Mouse (Mus musculus) neural tube, embryonic 10.5 days (tissue): ENCODE results near the gene Smg5.
"Not testable (repeated sequence)": the region's sequence is repeated elsewhere in the genome, so short reads cannot be mapped to it uniquely, and the experiment has no call there.

Source experiments
- DNase-seq: peaks from one replicate; pipeline ENCODE4 v3.0.0-alpha.2; 2017; ENCODE audit warnings: low spot score; ENCODE audit errors: extremely low spot score

Gene Smg5

DNA sequence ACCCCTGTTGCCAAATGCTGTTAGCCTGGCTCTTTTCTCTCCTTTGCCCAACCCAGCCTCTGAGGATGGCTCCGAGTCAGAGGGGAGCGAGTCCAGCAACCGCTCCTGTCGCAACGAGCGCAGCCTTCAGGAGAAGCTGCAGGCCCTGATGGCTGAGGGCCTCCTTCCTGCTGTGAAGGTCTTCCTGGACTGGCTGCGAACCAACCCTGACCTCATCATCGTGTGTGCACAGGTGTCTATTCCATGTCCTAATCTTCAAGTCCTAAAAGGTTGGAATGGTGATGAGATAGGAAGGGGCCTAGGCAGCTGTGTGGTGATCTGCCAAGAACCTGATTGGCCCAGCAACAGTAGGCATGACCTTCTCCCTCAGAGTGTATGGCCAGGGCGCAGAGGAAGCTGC lies 16.8 kb downstream of the Smg5 start:
- no peak for DNase-seq

DNA sequence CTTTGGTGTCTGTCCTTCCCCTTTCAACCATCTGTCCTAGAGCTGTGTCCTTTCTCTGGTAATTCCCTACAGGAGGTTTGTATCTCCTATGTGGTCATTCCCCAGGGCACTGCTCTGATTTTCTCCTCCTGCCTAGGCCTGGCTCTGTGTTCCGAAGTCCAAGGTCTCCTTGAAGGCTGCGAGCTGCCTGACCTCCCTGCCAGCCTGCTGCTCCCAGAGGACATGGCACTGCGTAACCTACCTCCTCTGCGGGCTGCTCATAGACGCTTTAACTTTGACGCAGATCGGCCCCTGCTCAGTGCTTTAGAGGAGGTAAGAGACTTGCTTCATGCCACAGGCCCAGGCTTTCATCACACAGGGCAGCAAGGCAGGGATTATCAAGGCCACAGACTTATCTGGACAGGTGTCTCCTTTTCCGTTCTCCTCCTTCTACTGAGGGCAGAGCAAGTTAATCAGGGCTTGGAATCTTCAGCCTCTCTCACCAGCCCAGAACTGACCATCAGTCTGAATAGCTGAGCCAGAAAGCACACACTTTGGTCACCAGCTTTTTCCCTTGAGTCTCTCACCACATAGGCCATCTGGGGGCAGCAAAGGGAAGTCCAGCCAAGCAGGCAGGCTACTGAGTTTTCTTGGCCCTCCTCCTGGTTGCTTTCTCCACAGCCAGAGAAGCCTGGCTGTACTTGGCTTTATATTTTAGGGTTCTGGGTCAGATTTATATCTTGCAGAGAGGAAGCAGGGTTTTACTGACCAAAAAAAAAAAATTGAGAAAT lies 18.5 kb downstream of the Smg5 start:
- DNase-seq, result no peak

DNA sequence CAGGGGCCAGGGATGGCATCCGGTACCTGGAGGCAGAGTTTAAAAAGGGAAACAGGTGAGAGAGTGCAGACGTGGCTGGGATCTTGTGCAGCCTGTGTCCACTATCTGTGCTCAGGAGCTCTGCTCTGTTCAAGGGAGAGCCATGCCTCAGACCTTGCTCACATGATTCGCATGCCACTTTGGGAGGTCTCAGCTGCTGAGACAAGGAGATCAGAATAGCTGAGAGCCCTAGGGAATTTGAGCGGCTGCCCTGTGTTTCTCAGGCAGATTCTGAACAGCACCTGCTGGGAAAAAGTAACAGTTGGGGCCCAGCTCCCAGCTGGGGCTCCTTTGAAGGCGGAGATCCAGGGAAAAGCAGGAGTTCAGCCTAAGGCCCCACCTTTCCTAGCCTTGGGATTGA lies 23.5 kb downstream of the Smg5 start:
- no peak for DNase-seq

DNA sequence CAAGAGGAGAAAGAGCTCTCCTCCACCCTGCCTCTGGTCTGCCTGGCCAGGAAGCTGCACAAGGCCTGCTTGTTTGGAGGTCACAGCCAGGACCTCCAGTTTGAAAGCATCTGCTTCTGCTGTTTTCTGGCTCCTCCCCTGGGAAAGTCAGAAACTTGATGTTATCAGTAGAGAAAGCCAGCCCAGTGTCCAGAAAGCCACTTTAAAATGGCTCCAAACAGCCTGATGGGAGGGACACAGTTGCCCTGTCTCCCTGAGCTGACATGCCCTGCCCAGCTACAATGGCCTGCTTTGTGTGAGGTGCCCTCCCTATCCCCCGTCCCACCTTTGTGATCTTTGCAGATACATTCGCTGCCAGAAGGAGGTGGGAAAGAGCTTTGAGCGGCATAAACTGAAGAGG lies 23.9 kb downstream of the Smg5 start:
- no peak for DNase-seq

DNA sequence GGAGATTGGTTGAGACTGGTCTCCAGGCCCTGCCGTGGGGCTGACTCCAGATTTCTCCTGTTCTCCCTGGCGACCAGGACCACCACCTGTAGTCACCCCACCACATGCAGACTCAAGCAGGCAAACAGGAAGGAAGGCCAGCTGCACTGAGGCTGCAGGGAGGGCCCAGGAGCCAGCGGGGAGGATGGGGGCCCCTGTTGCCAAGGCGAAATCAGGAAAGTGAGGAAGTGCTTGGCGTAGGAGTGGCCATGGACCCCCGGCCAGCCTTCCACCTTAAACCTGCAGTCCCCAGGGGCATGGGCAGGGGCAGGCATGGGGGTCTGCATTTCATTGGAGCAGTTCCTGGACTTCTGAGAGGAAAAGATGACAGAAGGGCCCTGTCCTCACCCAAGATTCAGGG lies 25.0 kb downstream of the Smg5 start:
- DNase-seq, result no peak

DNA sequence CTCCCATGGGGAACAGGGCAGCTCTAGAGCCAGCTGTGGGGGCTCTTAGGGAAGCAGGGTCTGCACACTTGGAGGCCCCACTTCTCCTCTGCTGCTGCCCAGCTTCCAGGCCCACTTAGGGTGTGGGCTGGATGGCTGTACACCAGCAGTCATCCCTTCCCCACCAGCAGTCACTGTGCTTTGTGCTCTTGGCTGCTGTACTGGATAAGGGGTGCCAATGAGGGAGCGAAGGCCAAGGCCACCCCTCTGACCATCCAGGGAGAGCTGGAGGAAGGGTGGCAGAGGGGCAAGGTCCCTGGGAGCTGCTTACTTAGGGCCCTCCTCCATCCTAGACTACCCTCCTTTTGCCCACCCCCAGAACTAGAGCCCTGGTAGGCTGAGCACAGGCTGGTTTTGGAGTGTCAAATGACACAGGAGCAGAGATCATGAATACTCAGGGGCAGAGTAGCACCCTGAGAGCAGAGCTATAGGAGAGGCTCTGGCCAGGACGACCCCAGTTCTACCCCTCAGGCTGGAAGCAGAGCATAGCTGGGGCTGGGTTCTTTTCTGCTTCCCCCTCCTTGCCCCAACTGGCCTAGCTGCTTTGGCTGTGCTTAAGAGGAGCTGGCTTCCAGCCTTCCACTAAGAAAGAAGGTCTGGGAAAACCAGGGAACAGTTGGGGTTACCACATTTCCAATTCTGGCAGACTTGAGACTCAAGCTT lies 25.7 kb downstream of the Smg5 start:
- no peak for DNase-seq

DNA sequence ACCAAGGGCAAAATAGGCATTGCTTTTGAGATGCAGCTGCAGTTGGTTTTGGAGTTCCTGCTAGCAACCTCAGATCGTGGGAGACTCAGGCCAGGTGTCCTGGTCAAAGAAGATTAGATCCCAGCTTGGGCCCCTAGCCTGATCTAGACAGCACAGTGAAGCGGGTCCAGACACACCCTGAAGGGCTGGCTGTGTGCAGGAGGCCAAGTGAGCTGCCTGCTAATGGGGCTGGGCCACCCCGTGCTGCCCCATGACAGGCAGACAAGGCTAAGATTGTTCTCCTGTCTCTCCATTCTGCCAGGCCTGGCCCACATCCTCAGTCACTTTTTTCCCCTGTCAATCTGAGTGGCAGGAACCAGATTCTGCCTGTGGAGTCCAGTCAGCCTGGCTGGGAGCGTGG lies 27.6 kb downstream of the Smg5 start:
- DNase-seq, result no peak

DNA sequence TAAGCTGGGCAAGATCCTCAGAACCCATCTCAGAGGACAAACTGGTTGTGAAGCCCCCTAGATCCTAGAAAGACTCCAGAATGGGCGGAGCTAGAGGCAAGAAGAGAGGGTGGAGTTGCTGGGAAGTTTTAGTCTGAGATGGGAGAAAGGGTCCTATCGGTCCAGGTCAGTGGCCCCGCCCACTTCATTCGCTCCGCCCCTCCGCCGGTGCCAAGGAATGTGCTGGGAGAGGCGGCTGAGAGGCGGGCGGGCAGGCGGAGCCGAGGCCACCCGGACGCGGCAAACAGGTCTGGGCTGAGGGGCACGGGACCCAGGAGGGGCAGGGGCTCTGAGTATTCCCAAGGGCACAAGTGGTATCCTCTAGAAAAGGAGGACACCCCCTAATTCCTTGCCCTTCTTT lies 28.3 kb downstream of the Smg5 start, which contains the start of gene Paqr6:
Gene Paqr6 (plus strand): TSS at position 248 of the 400 bp plus-strand sequence.
- DNase-seq, result peak; percentile 44

DNA sequence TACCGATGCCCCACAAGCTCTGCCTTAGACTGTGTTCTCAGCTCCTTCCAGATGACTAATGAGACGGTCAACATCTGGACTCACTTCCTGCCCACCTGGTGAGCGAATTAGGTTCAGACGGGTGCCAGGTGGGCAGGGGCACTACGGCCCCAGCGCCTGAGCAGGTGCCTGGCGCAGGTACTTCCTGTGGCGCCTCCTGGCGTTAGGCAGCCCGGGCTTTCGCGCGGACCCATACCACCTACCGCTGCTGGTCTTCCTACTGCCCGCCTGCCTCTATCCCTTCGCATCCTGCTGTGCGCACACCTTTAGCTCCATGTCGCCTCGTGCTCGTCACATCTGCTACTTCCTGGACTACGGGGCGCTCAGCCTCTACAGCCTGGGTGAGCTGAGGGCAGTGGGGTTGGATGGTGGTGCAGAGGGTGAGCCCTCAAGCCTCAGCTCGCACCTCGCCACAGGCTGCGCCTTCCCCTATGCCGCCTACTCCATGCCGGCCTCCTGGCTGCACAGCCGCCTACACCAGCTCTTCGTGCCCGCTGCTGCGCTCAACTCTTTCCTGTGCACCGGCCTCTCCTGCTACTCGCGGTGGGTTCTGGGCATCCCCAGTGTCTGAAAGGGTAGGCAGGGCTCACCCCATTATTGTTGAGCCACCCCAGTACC lies 29.8 kb downstream of the Smg5 start:
- no peak for DNase-seq

DNA sequence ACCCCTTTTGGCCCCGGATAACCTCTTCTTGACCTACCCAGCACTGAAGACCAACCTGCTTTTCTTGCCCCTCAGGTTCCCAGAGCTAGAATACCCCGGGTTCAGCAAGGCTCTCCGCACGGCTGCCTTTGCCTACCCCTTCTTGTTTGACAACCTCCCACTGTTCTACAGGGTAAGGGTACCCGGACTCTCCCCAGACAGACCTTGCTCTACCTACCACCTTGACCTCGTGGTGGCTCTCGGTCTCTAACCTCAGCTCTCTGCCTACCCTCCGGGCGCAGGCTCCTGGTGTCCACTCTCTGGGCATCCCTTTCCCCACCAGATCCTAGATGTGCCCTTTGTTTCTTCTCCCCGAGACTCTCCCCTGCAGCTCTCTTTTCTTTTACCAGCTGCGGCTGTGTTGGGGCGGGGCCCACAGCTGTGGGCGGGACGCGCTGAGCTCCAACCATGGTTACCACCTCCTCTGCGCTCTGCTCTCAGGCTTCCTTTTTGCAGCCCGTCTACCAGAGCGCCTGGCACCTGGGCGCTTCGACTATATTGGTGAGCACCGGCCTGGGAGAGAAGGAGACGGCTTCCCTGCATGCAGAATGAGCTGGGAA lies 30.9 kb downstream of the Smg5 start:
- DNase-seq, result not testable (repeated sequence)

DNA sequence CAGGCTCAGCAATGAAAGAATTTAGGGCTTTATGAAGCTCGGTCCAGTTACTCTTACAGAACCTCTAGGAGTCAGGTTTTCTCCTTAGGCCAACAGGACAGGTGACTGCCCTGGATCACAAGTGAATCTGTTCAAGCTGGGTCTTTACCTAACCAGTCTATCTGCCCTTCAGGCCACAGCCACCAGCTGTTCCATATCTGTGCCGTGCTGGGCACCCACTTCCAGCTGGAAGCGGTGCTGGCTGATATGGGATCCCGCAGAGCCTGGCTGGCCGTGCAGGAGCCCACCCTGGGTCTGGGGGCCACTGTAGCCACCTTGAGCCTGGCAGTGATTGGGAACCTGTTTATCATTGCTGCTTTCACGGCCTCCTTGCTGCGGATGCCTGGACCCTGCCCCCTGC lies 31.5 kb downstream of the Smg5 start:
- not testable (repeated sequence) for DNase-seq

DNA sequence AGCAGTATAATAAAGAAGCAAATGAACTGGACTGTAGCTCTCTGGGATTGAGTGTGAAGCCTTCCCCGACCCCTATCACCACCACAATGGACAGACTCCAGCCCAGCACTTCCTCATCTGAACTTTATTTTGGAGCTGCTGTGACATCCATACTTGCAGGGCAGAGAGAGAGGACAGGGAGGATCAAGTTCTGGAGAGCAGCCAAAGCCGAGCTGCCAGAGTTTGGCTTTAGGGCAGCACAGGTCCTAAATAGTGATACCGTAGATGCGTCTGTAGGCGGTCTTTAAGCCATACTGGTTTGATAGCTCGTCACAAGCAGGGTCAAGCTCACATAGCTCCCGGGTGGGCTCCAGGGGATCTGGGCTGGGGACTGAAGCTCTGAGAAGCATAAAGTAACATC lies 32.5 kb downstream of the Smg5 start:
- not testable (repeated sequence) for DNase-seq

DNA sequence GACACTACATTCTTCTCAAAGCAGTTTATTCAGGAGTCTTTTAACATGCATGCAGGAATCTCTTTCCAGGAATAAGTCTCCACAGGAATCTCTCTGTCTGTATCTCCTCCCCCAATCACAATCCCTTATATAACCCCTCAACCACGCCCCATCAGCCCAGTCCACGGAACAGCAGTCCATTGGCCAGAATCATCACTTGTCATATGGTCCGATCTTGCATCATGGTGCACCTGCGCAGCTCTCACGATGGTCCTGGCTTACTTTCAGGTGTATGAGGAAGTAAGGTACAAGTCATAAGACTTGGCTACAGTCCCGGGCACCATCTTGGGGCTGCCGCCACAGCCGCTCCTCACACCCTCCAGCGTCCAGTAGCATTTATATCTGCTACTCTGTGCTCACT lies 36.6 kb downstream of the Smg5 start, which contains the start of gene Bglap3:
Gene Bglap3 (minus strand): TSS at position 101 of the 400 bp plus-strand sequence.
- DNase-seq, result not testable (repeated sequence)

DNA sequence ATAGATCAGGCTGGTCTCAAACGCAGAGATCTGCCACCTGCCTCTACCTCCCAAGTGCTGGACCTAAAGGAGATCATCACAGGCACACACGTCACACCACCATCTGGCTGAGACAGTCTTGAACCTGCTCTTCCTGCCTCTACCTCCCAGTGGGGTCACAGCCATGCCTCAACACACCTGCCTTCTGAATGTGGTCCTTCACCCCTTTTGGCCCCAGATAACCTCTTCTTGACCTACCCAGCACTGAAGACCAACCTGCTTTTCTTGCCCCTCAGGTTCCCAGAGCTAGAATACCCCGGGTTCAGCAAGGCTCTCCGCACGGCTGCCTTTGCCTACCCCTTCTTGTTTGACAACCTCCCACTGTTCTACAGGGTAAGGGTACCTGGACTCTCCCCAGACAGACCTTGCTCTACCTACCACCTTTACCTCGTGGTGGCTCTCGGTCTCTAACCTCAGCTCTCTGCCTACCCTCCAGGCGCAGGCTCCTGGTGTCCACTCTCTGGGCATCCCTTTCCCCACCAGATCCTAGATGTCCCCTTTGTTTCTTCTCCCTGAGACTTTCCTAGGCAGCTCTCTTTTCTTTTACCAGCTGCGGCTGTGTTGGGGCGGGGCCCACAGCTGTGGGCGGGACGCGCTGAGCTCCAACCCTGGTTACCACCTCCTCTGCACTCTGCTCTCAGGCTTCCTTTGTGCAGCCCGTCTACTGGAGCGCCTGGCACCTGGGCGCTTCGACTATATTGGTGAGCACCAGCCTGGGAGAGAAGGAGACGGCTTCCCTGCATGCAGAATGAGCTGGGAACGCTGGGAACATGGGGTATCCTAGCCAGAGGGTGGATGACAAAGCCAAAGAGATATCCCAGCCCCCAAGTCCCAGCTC lies 39.9 kb downstream of the Smg5 start:
- peak; percentile 54 for DNase-seq

DNA sequence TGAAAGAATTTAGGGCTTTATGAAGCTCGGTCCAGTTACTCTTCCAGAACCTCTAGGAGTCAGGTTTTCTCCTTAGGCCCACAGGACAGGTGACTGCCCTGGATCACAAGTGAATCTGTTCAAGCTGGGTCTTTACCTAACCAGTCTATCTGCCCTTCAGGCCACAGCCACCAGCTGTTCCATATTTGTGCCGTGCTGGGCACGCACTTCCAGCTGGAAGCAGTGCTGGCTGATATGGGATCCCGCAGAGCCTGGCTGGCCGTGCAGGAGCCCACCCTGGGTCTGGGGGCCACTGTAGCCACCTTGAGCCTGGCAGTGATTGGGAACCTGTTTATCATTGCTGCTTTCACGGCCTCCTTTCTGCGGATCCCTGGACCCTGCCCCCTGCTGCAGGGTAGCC lies 40.6 kb downstream of the Smg5 start:
- not testable (repeated sequence) for DNase-seq

DNA sequence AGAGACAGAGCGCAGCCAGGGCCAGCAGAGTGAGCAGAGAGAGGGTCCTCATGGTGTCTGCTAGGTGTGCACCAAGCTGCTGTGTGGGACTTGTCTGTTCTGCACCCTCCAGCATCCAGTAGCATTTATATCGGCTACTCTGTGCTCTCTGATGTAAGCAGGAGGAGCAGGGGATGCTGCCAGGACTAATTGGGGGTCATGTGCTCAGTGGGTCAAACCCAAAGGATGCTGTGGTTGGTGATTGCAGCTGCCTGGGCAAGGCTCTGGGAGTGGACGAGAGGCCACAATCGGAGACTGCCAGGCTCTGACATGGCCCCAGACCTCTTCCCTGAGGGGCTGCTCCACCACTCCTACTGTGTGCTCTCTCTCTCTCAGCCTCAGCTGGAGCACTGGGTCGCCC lies 42.5 kb downstream of the Smg5 start, which contains the start of gene Bglap2:
Gene Bglap2 (minus strand): TSS at position 101 of the 400 bp plus-strand sequence.
- not testable (repeated sequence) for DNase-seq

DNA sequence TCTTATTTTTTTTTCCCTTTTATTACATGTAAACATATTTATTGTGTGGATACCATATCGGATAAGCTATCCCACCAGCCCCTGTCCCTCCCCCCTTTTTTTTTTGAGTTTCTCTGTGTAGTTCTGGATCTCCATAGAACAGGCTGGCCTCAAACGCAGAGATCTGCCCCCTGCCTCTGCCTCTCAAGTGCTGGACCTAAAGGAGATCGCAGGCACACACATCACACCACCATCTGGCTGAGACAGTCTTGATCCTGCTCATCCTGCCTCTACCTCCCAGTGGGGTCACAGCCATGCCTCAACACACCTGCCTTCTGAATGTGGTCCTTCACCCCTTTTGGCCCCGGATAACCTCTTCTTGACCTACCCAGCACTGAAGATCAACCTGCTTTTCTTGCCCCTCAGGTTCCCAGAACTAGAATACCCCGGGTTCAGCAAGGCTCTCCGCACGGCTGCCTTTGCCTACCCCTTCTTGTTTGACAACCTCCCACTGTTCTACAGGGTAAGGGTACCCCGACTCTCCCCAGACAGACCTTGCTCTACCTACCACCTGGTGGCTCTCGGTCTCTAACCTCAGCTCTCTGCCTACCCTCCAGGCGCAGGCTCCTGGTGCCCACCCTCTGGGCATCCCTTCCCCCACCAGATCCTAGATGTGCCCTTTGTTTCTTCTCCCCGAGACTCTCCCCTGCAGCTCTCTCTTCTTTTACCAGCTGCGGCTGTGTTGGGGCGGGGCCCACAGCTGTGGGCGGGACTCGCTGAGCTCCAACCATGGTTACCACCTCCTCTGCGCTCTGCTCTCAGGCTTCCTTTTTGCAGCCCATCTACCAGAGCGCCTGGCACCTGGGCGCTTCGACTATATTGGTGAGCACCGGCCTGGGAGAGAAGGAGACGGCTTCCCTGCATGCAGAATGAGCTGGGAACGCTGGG lies 45.6 kb downstream of the Smg5 start:
- DNase-seq, result peak; percentile 47

DNA sequence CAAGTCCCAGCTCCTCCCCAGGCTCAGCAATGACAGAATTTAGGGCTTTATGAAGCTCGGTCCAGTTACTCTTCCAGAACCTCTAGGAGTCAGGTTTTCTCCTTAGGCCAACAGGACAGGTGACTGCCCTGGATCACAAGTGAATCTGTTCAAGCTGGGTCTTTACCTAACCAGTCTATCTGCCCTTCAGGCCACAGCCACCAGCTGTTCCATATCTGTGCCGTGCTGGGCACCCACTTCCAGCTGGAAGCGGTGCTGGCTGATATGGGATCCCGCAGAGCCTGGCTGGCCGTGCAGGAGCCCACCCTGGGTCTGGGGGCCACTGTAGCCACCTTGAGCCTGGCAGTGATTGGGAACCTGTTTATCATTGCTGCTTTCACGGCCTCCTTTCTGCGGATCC lies 46.3 kb downstream of the Smg5 start:
- DNase-seq, result not testable (repeated sequence)

DNA sequence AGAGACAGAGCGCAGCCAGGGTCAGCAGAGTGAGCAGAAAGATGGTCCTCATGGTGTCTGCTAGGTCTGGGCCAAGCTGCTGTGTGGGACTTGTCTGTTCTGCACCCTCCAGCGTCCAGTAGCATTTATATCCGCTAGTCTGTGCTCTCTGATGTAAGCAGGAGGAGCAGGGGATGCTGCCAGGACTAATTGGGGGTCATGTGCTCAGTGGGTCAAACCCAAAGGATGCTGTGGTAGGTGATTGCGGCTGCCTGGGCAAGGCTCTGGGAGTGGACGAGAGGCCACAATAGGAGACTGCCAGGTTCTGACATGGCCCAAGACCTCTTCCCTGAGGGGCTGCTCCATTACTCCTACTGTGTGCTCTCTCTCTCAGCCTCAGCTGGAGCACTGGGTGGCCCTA lies 48.3 kb downstream of the Smg5 start, which contains the start of gene Bglap:
Gene Bglap (minus strand): TSS at position 101 of the 400 bp plus-strand sequence.
- DNase-seq, result no peak
